Mouse (Mus musculus) kidney, postnatal 0 days (tissue): ENCODE results near the gene Slc15a5. TPM values are rescaled to one million over a fixed set of nuclear protein-coding genes. Genes with fewer than 3 reads are reported as not detected.

Experiments used
- ATAC-seq: fragments of 200-750 bp; cut with Nextera tagmentation; replicated peaks from 2 replicates; pipeline ENCODE4 v1.8.0; 2017; ENCODE audit warnings: low read depth, moderate number of reproducible peaks, moderate TSS enrichment, moderate library complexity; ENCODE audit not compliant: low FRiP score
- DNase-seq: peaks from one replicate; pipeline ENCODE4 v3.0.0-alpha.2; 2016; ENCODE audit warnings: low spot score
- H3K27ac ChIP-seq: fragments of 300-500 bp; sonication (generic); 2 replicates; pipeline ENCODE4 v1.5.1; 2014; ENCODE audit warnings: mild to moderate bottlenecking
- H3K27me3 ChIP-seq: fragments of 300-500 bp; sonication (generic); 2 replicates; pipeline ENCODE4 v1.6.1; 2014; ENCODE audit warnings: low read length, mixed read lengths; ENCODE audit not compliant: insufficient read depth
- H3K36me3 ChIP-seq: fragments of 300-500 bp; sonication (generic); 2 replicates; pipeline ENCODE4 v1.6.1; 2014; ENCODE audit warnings: low read length, mixed read lengths; ENCODE audit not compliant: insufficient read depth
- H3K4me1 ChIP-seq: fragments of 300-500 bp; sonication (generic); replicated peaks from 2 replicates; pipeline ENCODE4 v1.6.1; 2014; ENCODE audit warnings: antibody characterized with exemption, low read length, mixed read lengths; ENCODE audit not compliant: insufficient read depth
- H3K4me2 ChIP-seq: fragments of 300-500 bp; sonication (generic); 2 replicates; pipeline ENCODE4 v1.6.1; 2014; ENCODE audit warnings: mild to moderate bottlenecking, low read length, moderate library complexity, mixed read lengths
- H3K4me3 ChIP-seq: fragments of 300-500 bp; sonication (generic); replicated peaks from 2 replicates; pipeline ENCODE4 v1.5.1; 2014; ENCODE audit warnings: low read depth, low read length
- H3K9ac ChIP-seq: fragments of 300-500 bp; sonication (generic); 2 replicates; pipeline ENCODE4 v1.6.1; 2014; ENCODE audit warnings: low read depth, low read length
- H3K9me3 ChIP-seq: fragments of 300-500 bp; sonication (generic); replicated peaks from 2 replicates; pipeline ENCODE4 v1.6.1; 2016; ENCODE audit warnings: low read length, inconsistent platforms, mixed read lengths
- CTCF ChIP-seq: IDR thresholded peaks from 2 replicates; pipeline ENCODE4 v1.5.1; 2016; ENCODE audit warnings: antibody characterized with exemption, low read depth, mild to moderate bottlenecking, moderate library complexity
- WGBS: fragments of 180-500 bp; shearing (Covaris S2); extraction: QIAGEN DNeasy Blood & Tissue Kit; methylation state at CpG from one replicate; pipeline ENCODE4 v1.1.7; 2014; 5-methylcytosine and 5-hydroxymethylcytosine counted together
- polyA plus RNA-seq: library from polyadenylated mRNA; unstranded; fragments of >200 nt; fragmentation: Nextera tagmentation; extraction: Ambion mirVana; gene quantifications from 2 replicates; pipeline ENCODE4 v1.2.1, GENCODE M21; 2015

The Slc15a5 gene
- polyA plus RNA-seq = 0.13 and 0.15 TPM in 2 replicates

- no peak within 1 kb of the TSS for H3K4me2 ChIP-seq
- DNase-seq (no peak), ATAC-seq (no peak)
- no peak within 1 kb of the TSS for H3K9ac ChIP-seq
- TF ChIP-seq CTCF = no peak
- no peaks in the 10 kb centered on the region for H3K9me3 ChIP-seq
- WGBS = 87% methylated on average over 4 of the region's 4 CpGs
- H3K4me3 ChIP-seq = no peak within 1 kb of the TSS
- no peak within 1 kb of the TSS for H3K27ac ChIP-seq
- H3K27me3 ChIP-seq = no peaks in the 10 kb centered on the region
- H3K4me1 ChIP-seq = no peaks in the 10 kb centered on the region
- H3K36me3 ChIP-seq = no peaks in the 10 kb centered on the region
Observed at GRCm38 (mm10) chr6:138079816-138080215, at the start of gene Slc15a5. Gene Slc15a5 (minus strand): TSS chr6:138079916.

GRCm38 (mm10) chr6:138128392-138129335, 48.9 kb upstream of the Slc15a5 start:
- ATAC-seq (no peak), DNase-seq (no peak)
- 70% methylated on average over 10 of the region's 10 CpGs for WGBS
- no peak overlapping the region for H3K27ac ChIP-seq
- no peaks in the 10 kb centered on the region for H3K27me3 ChIP-seq
- no peak overlapping the region for H3K4me3 ChIP-seq
- H3K4me1 ChIP-seq = no peaks in the 10 kb centered on the region
- H3K36me3 ChIP-seq = no peaks in the 10 kb centered on the region
- no peak for TF ChIP-seq CTCF
- no peak overlapping the region for H3K9ac ChIP-seq
- no peaks in the 10 kb centered on the region for H3K9me3 ChIP-seq
- H3K4me2 ChIP-seq = no peak overlapping the region

- Histone ChIP-seq H3K27me3 (no peaks in the 10 kb centered on the region), H3K36me3 (no peaks in the 10 kb centered on the region), H3K9ac (no peak overlapping the region), H3K4me1 (no peaks in the 10 kb centered on the region), H3K4me3 (no peak overlapping the region), H3K4me2 (no peak overlapping the region), H3K27ac (no peak overlapping the region), H3K9me3 (no peaks in the 10 kb centered on the region)
- WGBS = 72% methylated on average over 3 of the region's 3 CpGs
- DNase-seq = no peak
- no peak for ATAC-seq
- no peak for TF ChIP-seq CTCF
Observed at GRCm38 (mm10) chr6:138117496-138117895, 37.8 kb upstream of the Slc15a5 start.

- no peak for TF ChIP-seq CTCF
Observed at GRCm38 (mm10) chr6:138104559-138104958, 24.8 kb upstream of the Slc15a5 start.

GRCm38 (mm10) chr6:138102940-138103339, 23.2 kb upstream of the Slc15a5 start:
- no peaks in the 10 kb centered on the region for H3K4me1 ChIP-seq
- H3K36me3 ChIP-seq = no peaks in the 10 kb centered on the region
- no peak overlapping the region for H3K27ac ChIP-seq
- H3K9ac ChIP-seq = no peak overlapping the region
- DNase-seq (no peak), ATAC-seq (no peak)
- no peaks in the 10 kb centered on the region for H3K9me3 ChIP-seq
- 48% methylated on average over 7 of the region's 7 CpGs for WGBS
- no peak overlapping the region for H3K4me3 ChIP-seq
- H3K27me3 ChIP-seq = no peaks in the 10 kb centered on the region
- no peak overlapping the region for H3K4me2 ChIP-seq
- no peak for TF ChIP-seq CTCF

More at GRCm38 (mm10) chr6:138104559-138104958, 24.8 kb upstream of the Slc15a5 start:
- H3K9me3 ChIP-seq = no peaks in the 10 kb centered on the region
- H3K4me1 ChIP-seq = no peaks in the 10 kb centered on the region
- no peak overlapping the region for H3K9ac ChIP-seq
- no peaks in the 10 kb centered on the region for H3K27me3 ChIP-seq
- no peak for ATAC-seq
- H3K4me3 ChIP-seq = no peak overlapping the region
- no peaks in the 10 kb centered on the region for H3K36me3 ChIP-seq
- no peak overlapping the region for H3K4me2 ChIP-seq
- DNase-seq = no peak
- H3K27ac ChIP-seq = no peak overlapping the region

GRCm38 (mm10) chr6:138101843-138102242, 22.1 kb upstream of the Slc15a5 start:
- no peak for TF ChIP-seq CTCF
- Histone ChIP-seq H3K9ac (no peak overlapping the region), H3K36me3 (no peaks in the 10 kb centered on the region), H3K27me3 (no peaks in the 10 kb centered on the region), H3K4me1 (no peaks in the 10 kb centered on the region), H3K4me3 (no peak overlapping the region), H3K4me2 (no peak overlapping the region), H3K27ac (no peak overlapping the region), H3K9me3 (no peaks in the 10 kb centered on the region)
- DNase-seq (no peak), ATAC-seq (no peak)
- 95% methylated on average over 4 of the region's 4 CpGs for WGBS
